Mouse (Mus musculus) ES-E14 (cell line): Measurements from ENCODE around the gene Clcnka.

ENCODE experiments used
- CHD2 ChIP-seq: IDR thresholded peaks from 2 replicates; pipeline ENCODE4 v1.6.1; 2014; ENCODE audit warnings: mild to moderate bottlenecking, low read depth, low read length, inconsistent platforms
- HCFC1 ChIP-seq: IDR thresholded peaks from 2 replicates; pipeline ENCODE4 v1.6.1; 2012; ENCODE audit warnings: low read length, inconsistent platforms, borderline replicate concordance; ENCODE audit not compliant: insufficient read depth
- ZC3H11A ChIP-seq: IDR thresholded peaks from 2 replicates; pipeline ENCODE4 v1.6.1; 2012; ENCODE audit warnings: low read depth, mild to moderate bottlenecking, inconsistent platforms, low read length, borderline replicate concordance
- ZNF384 ChIP-seq: IDR thresholded peaks from 2 replicates; pipeline ENCODE4 v1.6.1; 2012; ENCODE audit warnings: low read depth, low read length, inconsistent platforms

- TF ChIP-seq HCFC1 (no peak), CHD2 (no peak), ZC3H11A (no peak), ZNF384 (no peak)
These were observed 49.9 kb downstream of the Clcnka start for GRCm38 (mm10) chr4:141348616-141349015.
